Mouse (Mus musculus): ENCODE data around the gene G3bp1.
A peak's percentile ranks its signal among the peaks of the same experiment; 100 is the strongest.

Gene G3bp1

DNA sequence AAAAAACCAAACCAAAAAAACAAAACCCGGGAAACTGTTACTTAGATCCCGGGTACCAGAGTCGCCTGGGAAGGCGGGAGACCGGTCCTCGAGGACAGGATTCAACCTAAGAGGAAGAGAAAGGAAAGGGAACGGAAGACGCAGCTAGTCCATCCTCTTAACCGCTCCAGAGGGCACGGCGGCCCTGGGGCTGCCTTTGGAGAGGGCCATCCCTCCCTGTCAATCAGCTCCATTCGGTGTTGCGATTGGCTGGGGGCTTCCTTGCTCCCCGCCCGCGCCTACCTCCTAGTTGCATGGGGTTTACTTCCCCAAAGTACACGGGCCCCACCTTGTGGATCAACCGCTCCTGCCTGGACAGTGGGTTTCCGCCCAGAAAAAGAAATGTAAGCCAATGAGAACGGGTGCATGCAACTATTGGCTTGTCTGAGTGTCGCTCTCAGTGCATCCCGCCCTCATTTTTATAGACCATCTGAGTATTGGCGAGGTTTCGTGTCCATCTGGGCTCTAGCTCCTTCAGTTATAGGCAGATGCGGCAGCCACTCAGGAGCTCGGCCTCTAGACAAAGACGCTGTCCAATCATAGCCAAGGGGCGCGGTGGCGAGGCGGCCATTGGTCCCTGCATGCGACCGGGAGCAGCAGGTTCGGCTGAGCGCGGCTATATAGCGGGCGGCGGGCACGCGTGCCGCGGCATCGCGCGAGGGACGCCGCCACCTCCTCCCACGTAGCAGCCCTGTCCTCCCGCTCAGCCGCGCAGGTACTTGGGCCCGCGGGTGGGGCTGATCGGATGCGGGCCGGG lies at the start of gene G3bp1:
Gene G3bp1, plus strand, starts transcription at position 638 of the 796 bp plus-strand sequence.
- peak; percentile 98 for DNase-seq (ENCODE audit: extremely low spot score, low read depth, low spot score)

DNA sequence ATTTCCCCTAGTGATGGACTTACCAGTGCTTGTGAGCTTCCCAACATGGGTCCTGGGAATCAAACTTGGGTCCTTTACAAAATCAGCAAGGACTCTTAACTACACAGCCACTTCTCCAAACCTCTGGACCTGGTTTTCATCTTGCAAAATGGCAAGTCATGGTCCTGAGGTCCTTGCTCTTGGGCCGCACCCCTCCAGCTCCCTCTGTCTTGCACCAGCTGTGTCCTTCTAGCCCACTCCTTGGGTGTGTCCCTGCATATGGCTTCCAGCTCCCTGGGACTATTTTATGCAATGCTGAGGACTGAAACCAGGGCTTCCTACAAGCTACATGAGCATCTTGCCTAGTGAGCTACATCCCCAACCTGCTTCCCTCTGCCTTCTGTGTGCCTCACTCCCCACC lies 46.5 kb upstream of the G3bp1 start, which contains the start of gene Sparc:
Gene Sparc, minus strand, starts transcription at position 206 of the 400 bp plus-strand sequence.
- DNase-seq (ENCODE audit: extremely low spot score, low read depth, low spot score): no peak

DNA sequence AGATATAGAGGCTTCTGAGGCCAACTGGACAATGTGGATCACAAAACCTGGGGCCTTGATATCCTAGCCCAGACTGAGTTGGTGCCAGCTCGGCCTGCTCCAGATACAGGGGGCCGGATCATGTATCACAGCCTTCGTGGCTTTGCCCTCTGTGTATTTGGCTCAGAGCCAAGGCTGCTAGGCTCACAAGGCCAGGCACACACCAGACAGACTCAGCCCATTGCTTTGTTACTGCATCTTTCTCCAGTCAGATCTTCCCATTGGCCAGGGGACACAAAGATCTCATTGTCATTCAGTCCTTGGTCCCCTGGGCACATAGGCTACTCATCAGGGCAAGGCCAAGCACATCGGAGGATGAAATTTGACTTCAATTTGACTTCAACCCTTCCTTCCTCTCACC lies 45.7 kb upstream of the G3bp1 start:
- no peak for DNase-seq (ENCODE audit: extremely low spot score, low read depth, low spot score)

DNA sequence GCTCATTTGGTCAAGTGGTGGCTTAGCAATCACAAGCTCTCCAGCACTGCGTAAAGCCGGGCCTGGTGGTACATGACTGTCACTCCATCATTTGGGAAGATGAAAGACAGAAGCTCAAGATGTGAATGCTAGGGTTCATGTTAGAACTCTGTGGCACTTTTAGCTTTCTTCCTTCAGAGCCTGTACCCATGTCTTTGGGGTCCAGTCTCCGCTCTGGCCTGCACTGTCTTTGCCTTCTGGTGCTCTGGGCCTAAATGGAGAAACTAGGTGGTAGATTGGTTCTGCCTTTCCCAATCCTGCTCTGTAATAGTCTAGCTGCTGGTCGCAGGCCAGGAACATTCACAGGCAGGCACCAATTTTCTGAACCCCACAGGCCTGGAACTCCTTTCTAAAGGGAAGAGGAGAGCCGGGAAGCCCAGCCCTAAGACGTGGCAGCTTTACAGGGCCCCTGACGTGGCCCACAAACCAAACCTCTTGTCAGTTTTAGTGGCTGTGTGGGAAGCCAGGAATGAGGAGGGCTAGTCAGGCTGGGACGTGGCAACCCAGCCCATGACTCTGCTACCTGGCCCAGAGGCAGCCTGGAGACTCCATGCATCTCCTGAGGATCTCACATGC lies 44.6 kb upstream of the G3bp1 start:
- no peak for DNase-seq (ENCODE audit: extremely low spot score, low read depth, low spot score)

DNA sequence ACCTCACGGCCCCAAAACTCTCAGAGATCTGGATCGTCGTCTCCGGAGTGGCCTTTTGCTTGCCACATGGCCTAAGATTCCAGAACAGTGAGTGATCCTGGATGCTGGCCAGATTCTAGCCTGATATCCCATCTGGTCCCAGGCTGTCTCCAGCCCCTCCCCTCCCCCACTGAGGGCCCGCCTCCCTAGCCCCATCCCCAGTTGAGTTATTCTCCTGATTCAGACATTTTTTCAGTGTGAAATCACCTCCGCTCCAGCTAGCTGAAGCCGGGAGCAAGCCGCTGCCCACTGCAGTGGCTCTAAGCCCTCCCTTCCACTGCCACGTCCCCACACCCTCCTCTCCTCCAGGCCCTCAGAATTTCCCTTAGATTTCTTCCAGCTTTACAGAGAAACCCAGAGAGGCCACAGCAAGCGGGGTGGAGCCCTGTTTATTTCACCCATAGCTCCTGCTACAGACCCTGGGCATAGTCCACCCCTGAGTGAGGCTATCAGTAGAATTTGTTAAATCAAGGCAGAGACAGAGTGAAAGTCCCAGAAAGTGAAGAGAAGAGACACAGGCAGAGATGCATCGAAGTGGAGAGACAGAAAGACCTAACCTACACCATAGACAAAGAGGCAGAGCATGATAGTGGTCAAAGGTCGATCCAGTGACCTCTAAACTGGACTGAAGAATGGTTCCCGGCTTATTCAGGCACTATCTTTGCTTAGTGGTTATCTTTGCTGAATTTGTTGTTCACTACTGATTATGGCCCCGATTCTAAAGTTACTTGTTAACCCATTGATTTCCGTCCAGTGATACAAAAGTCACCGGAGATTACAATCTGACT lies 41.1 kb upstream of the G3bp1 start:
- DNase-seq (ENCODE audit: extremely low spot score, low read depth, low spot score): no peak

DNA sequence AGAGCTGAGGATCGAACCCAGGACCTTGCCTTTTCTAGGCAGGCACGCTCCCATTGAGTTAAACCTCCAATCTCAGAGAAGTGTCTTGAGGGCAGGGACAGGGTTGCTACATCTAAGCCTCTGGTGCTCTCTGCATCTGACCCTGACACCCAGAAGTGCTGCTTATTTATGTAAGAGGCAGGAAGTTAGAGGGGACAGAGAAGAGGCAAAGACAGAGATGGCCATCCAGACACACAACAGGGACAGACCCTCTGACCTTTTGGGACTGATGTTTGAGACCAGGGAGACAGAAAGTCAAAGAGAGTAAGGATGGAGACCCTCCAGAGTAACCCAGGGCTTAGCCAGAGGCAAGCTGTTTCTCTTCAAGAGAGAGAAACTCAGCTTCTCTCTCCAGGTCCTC lies 39.5 kb upstream of the G3bp1 start:
- DNase-seq (ENCODE audit: extremely low spot score, low read depth, low spot score): no peak

DNA sequence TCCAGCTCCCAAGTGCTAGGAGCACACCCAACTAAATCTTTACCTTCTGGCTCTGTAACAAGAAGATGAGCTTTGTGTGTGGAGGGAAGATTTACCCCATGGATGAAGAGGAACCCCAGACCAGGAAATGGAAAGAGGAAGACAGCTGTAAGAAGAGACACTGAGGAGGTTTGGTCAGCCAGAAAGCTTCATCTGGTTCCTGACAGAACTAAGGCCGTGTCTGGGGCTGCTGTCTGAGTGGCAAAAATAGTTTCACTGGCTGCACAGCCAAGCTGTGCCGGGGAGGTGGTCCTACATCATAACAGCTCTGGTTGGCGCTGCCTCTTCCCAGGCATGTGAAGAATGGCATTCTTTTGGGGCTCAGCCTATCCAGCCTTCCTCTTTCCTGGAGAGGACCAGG lies 36.5 kb upstream of the G3bp1 start:
- no peak for DNase-seq (ENCODE audit: extremely low spot score, low read depth, low spot score)

DNA sequence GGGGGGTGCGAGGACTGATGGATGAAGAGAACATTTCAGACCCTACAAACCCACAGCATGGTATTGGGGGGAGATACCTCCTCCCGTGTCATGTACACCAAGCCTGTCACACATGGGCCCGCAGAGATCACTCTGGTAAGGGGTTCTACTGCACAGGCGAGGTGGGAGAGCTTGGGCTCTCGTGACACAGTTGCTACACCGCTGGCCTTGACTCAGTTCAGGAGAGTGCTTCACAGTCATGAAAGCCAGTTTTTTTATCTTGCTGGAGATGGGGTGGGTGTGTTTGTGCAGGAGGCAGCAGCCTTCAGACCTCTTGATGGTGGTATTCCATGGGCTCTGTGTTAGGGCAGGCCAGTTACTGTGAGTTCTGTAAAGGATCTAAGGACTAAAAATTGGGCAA lies 33.4 kb upstream of the G3bp1 start:
- no peak for DNase-seq (ENCODE audit: extremely low spot score, low read depth, low spot score)

DNA sequence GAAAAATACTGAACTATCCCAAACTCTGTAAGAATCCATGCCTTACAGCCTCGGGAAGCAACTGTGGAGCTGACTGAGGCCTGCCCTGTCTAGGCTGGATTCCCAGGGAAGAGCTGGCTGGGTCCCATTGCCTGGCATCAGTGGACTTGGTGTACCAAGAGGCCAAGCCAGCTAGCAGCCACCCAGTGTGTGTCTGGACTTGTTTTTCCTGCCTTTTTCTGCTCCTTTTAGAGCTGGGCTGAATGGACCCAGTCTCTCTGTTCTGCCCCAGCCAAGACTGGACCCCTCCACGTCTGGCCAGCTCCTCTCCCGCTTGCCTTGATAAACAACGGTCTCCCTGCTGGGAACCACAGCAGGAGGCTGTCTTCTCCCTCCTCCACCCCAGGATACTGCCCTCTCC lies 31.5 kb upstream of the G3bp1 start:
- no peak for DNase-seq (ENCODE audit: extremely low spot score, low read depth, low spot score)

DNA sequence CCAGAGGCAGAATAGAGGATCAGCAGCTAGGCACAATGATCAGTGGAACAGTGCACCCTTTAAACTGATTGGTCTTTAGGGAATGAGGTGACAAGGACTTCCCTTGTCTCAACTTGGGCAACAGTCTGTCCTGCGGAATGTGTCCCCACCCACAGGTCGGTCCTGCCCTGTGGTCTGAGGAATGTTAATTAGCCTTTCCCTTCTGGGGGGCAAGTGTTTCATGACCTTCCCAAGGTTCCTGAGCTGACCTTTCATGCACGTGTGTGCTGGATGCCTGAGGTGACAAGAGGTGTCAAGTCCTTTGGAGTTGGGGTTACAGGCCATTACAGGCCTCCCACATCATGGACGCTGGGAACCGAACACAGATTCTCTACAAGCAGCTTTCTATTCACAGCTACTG lies 29.8 kb upstream of the G3bp1 start:
- DNase-seq (ENCODE audit: extremely low spot score, low read depth, low spot score): no peak

DNA sequence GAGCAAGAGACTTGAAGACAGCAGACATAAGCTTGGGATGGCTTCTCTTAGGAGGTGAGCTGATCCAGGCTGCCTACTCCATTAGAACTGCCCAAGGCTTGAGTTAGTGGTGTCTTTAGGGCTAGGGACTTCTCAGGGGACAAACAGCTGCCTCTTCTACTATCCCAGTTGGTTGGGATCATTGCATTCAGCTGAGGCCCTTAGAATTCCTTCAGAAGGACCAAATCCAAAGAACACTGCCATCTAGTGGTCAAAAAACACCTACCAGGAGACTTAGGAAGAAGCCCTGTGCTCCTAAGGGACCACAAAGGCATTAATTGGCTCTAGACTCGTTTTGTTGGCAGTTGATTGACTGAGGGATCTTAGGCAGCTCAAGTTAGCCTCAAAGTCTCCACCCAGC lies 24.7 kb upstream of the G3bp1 start:
- DNase-seq (ENCODE audit: extremely low spot score, low read depth, low spot score): peak; percentile 66

DNA sequence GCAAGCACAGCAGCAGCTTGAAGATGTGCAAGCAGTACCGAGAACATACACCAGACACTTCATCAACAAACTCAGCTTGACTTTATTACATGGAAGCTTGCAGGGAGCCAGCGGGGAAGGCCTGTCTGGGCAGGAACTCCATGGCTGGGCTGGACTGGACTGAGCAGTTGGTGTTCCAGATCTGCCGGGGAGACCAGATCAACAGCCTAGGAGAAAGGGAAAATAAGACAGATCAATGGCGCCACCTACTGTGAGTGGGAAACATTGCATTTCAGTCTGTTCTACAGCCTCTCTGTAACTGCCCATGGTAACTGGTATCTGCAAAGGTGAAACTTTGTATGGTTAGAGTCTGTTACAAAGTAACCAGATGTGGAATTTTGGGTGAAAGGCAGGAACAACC lies 22.9 kb upstream of the G3bp1 start:
- DNase-seq (ENCODE audit: extremely low spot score, low read depth, low spot score): peak; percentile 75

DNA sequence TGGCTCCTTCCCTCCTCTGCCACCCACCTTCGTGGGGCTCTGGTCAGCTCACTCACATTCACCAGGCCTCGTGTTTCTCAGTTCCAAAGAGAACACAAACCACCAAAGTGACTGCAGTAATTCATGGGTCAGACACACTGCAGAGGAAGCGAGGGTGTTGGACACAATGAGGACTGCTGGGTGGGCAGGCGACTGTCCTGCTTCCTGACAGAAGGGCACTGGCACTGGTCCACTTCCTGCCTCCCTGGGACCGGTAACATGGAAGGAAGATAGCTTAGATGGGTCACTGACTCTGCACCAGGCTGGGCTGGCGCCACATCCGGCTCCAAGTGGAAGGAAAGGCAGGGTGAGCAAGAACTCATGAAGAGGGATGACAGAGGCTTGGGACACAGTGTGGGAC lies 20.0 kb upstream of the G3bp1 start:
- DNase-seq (ENCODE audit: extremely low spot score, low read depth, low spot score): no peak

DNA sequence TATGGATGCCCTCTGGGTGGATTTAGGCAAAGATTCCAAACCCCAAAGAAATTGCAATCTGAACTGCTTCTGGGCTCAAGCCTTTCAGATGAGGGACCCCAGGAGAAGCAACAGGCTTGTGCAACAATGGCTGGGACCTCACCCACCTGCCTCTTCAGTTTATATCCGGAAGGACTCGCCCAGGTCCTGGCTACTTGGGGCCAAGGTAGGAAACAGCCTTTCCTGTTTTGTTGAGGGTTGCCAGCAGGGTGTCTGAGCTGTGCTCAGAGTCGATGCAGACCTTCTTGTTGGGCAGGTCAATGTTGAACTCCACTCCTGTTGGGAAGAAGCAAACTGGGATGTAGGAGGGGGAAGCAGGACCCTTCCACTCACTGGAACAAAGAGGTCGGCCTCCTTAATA lies 19.2 kb upstream of the G3bp1 start:
- no peak for DNase-seq (ENCODE audit: extremely low spot score, low read depth, low spot score)

DNA sequence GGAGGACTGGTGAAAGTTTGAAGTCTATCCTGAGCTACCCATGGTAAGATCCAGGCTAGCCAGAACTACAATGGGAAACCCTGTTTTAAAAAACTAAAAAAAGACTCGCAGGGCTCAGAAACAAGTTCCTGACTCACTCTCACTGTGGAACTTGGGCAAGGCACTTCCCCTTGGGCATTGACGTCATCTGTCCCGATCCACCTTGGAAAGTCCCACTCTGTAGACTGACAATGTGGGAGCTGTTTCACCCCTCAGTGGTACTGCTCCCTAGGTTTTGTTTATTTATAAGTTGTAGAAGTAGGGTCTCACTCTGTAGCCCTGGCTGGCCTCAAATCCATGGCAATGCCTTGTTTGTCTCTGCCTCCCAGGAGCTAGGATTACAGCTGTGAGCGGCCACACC lies 15.8 kb upstream of the G3bp1 start:
- no peak for DNase-seq (ENCODE audit: extremely low spot score, low read depth, low spot score)

DNA sequence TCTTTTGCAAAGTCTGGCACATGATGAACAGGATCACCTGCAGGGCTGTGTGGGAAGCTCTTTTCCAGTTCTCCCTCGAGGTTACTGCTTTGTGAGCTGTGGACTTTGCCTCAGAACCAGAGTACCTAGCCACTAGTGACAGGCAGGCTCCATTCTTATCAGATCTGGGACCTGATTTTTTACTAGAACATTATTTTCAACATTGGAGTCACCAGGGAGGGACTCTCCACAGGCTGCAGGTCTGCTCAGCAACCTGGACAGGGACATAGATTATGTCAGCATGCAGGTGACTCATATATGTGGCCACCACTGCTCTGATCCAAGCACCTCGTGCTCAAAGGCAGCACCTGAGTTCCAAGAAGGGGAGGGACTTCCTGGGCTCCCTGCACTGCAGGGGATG lies 14.3 kb upstream of the G3bp1 start:
- no peak for DNase-seq (ENCODE audit: extremely low spot score, low read depth, low spot score)

DNA sequence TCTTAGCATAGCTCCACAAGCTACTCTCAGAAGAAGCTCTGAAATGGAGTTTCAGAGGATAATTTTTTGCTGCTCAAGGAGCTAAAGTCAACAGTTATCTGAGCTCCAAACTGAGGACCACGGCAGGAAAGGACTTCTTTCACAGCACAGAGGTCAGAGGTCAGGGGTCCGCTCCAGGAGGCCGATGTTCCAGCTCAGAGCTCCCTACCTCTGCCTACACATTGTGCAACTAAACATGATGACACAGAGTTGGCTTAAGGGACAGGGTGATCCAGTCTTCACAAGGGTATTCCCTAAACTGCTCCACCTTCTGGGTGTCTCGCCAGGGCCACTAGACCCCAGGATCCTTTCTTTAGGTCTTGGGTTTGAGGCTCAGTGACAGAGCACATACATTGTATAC lies 11.0 kb upstream of the G3bp1 start:
- DNase-seq (ENCODE audit: extremely low spot score, low read depth, low spot score): no peak

DNA sequence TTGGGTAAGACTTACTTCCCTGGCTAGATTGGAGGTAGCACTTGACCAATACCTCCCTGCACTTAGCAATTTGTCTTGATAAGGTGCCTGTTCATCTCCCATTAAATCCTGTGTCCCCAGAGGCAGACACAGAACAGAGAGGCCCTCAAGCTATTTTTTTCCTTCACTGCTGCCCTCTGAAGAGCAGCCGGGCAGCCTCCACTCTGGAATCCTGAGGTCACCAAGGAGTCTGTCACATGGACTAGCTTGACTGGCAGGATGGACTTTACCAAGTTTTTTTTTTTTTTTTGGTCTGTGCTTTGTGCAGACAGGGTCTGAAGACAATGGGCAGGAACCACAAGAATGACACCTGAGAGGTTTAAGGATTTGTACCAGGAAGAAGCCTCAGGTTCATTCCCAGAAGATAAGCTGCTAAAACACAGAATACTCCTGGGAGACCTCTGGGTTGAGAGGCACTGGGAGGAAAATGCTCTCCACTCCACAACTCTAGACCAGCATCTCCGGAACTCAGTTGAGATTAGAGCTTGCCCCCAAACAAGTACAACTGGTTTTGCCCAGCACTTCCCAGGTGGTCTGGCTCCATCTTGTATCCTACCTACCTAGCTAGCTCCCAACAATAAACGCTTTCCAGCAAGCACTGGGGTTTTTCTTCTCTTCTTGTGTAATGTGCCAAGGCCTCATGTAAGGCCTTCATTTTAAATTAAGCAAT lies 9.5 kb upstream of the G3bp1 start:
- DNase-seq (ENCODE audit: extremely low spot score, low read depth, low spot score): no peak

DNA sequence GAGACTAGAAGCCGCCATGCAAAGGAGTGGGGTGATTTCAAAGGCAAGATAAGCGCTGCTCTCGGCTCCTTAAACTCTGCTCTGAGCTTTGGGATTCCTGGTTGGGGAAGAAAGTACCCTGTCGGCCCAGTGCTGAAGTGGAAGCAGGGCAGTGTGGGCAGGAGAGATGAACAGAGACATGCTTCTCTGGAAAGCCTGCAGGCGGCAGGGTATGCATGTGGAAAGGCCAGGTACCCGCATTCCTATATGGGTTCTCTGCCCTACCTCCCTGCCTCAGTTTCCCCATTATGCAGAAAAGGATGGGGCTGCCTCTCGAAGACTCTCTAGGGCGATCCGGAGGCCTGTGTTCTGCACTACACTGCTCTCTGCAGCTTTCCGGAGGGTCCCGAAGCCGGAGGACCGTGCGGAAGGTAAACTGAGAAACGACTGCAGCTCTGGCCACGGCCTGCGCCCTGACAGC lies 8.9 kb upstream of the G3bp1 start:
- no peak for DNase-seq (ENCODE audit: extremely low spot score, low read depth, low spot score)

DNA sequence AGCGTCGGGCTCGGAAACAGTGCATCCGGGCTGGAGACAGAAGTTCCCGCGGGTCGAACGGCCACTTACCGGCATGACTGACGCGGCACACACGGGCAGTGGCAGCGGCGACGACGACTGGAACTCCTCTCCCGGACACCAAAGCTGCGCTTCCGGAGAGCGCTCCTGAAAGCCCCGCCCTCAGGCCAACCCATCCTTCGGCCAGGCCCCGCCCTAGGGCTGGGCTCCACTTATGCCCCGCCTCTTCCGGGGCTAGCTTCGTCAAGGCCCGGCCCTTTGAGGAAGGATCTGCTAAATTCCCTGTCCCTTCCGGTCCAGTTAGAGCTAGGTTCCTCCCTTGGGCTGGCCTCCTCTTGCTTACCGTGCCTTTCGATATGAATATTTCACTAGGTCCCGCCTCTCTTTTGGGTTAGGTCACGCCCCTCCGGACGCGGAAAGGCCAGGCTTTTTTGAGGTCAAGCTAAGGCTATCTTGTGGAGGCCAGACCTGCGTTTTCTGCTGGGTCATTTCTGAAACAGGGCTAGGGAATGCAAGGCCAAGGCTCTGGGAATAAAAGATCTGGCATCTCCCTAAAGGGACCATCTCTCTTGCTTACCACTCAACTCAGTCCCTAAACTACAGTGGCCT lies 8.4 kb upstream of the G3bp1 start, which contains the start of gene Atox1:
Gene Atox1, minus strand, starts transcription at position 221 of the 627 bp plus-strand sequence.
- peak; percentile 77 for DNase-seq (ENCODE audit: extremely low spot score, low read depth, low spot score)

DNA sequence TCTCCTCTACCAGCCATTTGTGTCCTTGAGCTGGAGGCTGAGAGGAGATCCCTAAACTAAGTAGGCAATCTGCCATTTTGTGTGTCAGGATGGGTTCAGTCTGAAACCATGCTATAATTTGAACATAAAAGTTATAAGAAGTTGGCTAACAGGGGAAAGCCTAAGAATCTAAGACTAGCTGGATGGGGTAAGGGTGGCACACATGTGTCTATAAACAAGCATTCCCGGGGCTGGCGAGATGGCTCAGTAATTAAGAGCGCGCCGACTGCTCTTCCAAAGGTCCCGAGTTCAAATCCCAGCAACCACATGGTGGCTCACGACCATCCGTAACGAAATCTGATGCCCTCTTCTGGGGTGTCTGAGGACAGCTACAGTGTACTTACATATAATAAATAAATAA lies 7.3 kb upstream of the G3bp1 start:
- no peak for DNase-seq (ENCODE audit: extremely low spot score, low read depth, low spot score)
